Mouse (Mus musculus): ENCODE results near the gene Sltm. TPM values are rescaled to one million over a fixed set of nuclear protein-coding genes. Genes with fewer than 3 reads are reported as not detected.

Gene Sltm
- 10 to 100 TPM; 42.7 to 49.0 TPM for total RNA-seq (2021)

- peak; percentile 98 to 99 for DNase-seq (ENCODE audit: low spot score in 2 of 2)
- intact Hi-C loops (cut with DNase I), result loop anchor here (1.0 kb wide), 1 partner anchor 39 kb away; the partner anchor contains the start of gene Rnf111
Measured at GRCm38 (mm10) chr9:70542305-70543041, at the start of gene Sltm. Sltm (plus strand) TSS chr9:70542754.

GRCm38 (mm10) chr9:70493038-70493437, 49.5 kb upstream of the Sltm start:
- intact Hi-C loops (cut with DNase I), result no loop called here

GRCm38 (mm10) chr9:70496990-70497389, 45.6 kb upstream of the Sltm start:
- DNase-seq (ENCODE audit: low spot score in 2 of 2), result no peak
- intact Hi-C loops (cut with DNase I), result no loop called here

More at GRCm38 (mm10) chr9:70493038-70493437, 49.5 kb upstream of the Sltm start:
- no peak for DNase-seq (ENCODE audit: low spot score in 2 of 2)

- intact Hi-C loops (cut with DNase I), result loop anchor here (1.0 to 10.0 kb wide), 3 partner anchors 40 to 490 kb away; partner anchors contain the start of genes Gtf2a2 and Sltm
- no peak for DNase-seq (ENCODE audit: low spot score in 2 of 2)
Measured at GRCm38 (mm10) chr9:70502284-70503014, 40.1 kb upstream of the Sltm start.

- DNase-seq (ENCODE audit: low spot score in 2 of 2), result no peak
- intact Hi-C loops (cut with DNase I), result loop anchor here (1.0 to 10.0 kb wide), 3 partner anchors 39 to 491 kb away; partner anchors contain the start of genes Gtf2a2 and Sltm
Measured at GRCm38 (mm10) chr9:70503015-70503603, 39.4 kb upstream of the Sltm start.

GRCm38 (mm10) chr9:70503626-70504041, 38.9 kb upstream of the Sltm start, which contains the start of gene Rnf111:
Rnf111 (minus strand) TSS chr9:70503725.
- peak; percentile 95 to 97 for DNase-seq (ENCODE audit: low spot score in 2 of 2)
- intact Hi-C loops (cut with DNase I), result loop anchor here (1.0 to 10.0 kb wide), 3 partner anchors 39 to 491 kb away; partner anchors contain the start of genes Gtf2a2 and Sltm

GRCm38 (mm10) chr9:70506186-70506585, 36.4 kb upstream of the Sltm start:
- DNase-seq (ENCODE audit: low spot score in 2 of 2), result no peak
- intact Hi-C loops (cut with DNase I), result loop anchor here (10.0 kb wide), 1 partner anchor 401 kb away; no protein-coding TSS in a partner anchor

GRCm38 (mm10) chr9:70506787-70507186, 35.8 kb upstream of the Sltm start:
- DNase-seq (ENCODE audit: low spot score in 2 of 2), result no peak
- intact Hi-C loops (cut with DNase I), result loop anchor here (10.0 kb wide), 1 partner anchor 402 kb away; no protein-coding TSS in a partner anchor

- DNase-seq (ENCODE audit: low spot score in 2 of 2), result no peak
- intact Hi-C loops (cut with DNase I), result loop anchor here (10.0 kb wide), 2 partner anchors 405 to 435 kb away; no protein-coding TSS in a partner anchor
Measured at GRCm38 (mm10) chr9:70509906-70510525, 32.5 kb upstream of the Sltm start.

GRCm38 (mm10) chr9:70510998-70511583, 31.5 kb upstream of the Sltm start:
- intact Hi-C loops (cut with DNase I), result loop anchor here (10.0 kb wide), 1 partner anchor 436 kb away; no protein-coding TSS in a partner anchor
- no peak for DNase-seq (ENCODE audit: low spot score in 2 of 2)

- intact Hi-C loops (cut with DNase I), result loop anchor here (10.0 kb wide), 1 partner anchor 437 kb away; no protein-coding TSS in a partner anchor
- no peak for DNase-seq (ENCODE audit: low spot score in 2 of 2)
Measured at GRCm38 (mm10) chr9:70511681-70512080, 30.9 kb upstream of the Sltm start.

- intact Hi-C loops (cut with DNase I), result no loop called here
- no peak for DNase-seq (ENCODE audit: low spot score in 2 of 2)
Measured at GRCm38 (mm10) chr9:70520651-70521050, 21.9 kb upstream of the Sltm start.

- no peak for DNase-seq (ENCODE audit: low spot score in 2 of 2)
- intact Hi-C loops (cut with DNase I), result no loop called here
Measured at GRCm38 (mm10) chr9:70523813-70524212, 18.7 kb upstream of the Sltm start.

GRCm38 (mm10) chr9:70524366-70524765, 18.2 kb upstream of the Sltm start:
- intact Hi-C loops (cut with DNase I), result no loop called here
- no peak for DNase-seq (ENCODE audit: low spot score in 2 of 2)

- intact Hi-C loops (cut with DNase I), result no loop called here
- DNase-seq (ENCODE audit: low spot score in 2 of 2), result no peak
Measured at GRCm38 (mm10) chr9:70533328-70533727, 9.2 kb upstream of the Sltm start.

GRCm38 (mm10) chr9:70541584-70541983, 970 bp upstream of the Sltm start:
- no peak for DNase-seq (ENCODE audit: low spot score in 2 of 2)
- intact Hi-C loops (cut with DNase I), result no loop called here

- no peak for DNase-seq (ENCODE audit: low spot score in 2 of 2)
- intact Hi-C loops (cut with DNase I), result no loop called here
Measured at GRCm38 (mm10) chr9:70543048-70543880, 710 bp downstream of the Sltm start.

GRCm38 (mm10) chr9:70543985-70544384, 1.4 kb downstream of the Sltm start:
- intact Hi-C loops (cut with DNase I), result no loop called here
- DNase-seq (ENCODE audit: low spot score in 2 of 2), result no peak
